ENCODE assay signal across 13 mouse cellular contexts in the genomic region with DNA sequence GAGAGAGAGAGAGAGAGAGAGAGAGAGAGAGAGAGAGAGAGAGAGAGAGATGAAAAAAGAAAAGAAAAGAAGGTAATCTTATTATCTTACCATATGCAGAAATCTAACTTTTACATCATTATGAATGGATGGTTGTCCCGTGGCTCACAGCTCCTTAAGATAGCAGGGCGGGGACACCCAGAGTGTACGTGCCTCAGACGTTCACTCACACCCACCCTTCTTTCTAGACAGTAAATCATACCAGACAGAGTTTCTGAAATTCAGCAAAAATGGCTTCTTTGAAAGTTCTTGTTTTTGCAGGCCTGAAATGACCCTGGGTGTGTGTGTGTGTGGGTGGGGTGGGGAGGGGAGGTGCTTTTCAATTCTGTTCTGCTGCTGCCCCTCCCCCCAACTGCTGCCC. TPM values are rescaled to one million over a fixed set of nuclear protein-coding genes. Genes with fewer than 3 reads are reported as not detected.
DNase-seq lines count a peak whose midpoint lies in the region; ATAC-seq and TF ChIP-seq lines count a peak whose summit lies in the region.
"Had no signal": no experiment of that assay in that cellular context is flagged by ENCODE, and none has a peak within 500 bp of the region (broad histone marks: within the 10 kb centered on the region; RNA-seq: fewer than 3 reads in every experiment).

No protein-coding gene starts in this region.

- H3K4me3 ChIP-seq in embryonic facial prominence, embryonic 12.5 days, result no peak overlapping the region
- no peak overlapping the region for H3K4me3 ChIP-seq in embryonic facial prominence, embryonic 10.5 days
- H3K4me3 ChIP-seq in kidney, adult 2 months (ENCODE audit: insufficient read depth, low read depth, low read length), result no peak overlapping the region
- peak overlapping the region; percentile 54 for H3K4me3 ChIP-seq in limb, embryonic 14.5 days (replicated peaks; ENCODE audit: low read length)
- no peak overlapping the region for H3K4me3 ChIP-seq in layer of hippocampus, adult 2 months
- no peak overlapping the region for H3K4me3 ChIP-seq in neural tube, embryonic 15.5 days (replicated peaks)
- H3K4me3 ChIP-seq: forebrain, embryonic 10.5 days had no signal

- no peak overlapping the region for H3K4me2 ChIP-seq in embryonic facial prominence, embryonic 12.5 days (replicated peaks)
- H3K4me2 ChIP-seq in limb, embryonic 14.5 days (replicated peaks; ENCODE audit: low read depth, low read length, severe bottlenecking), result peak overlapping the region; percentile 64
- H3K4me2 ChIP-seq in neural tube, embryonic 15.5 days, result no peak overlapping the region
- H3K4me2 ChIP-seq: liver, embryonic 11.5 days had no signal

- H3K36me3 ChIP-seq in embryonic facial prominence, embryonic 12.5 days, result no peaks in the 10 kb centered on the region
- H3K36me3 ChIP-seq in embryonic facial prominence, embryonic 10.5 days (replicated peaks), result no peaks in the 10 kb centered on the region
- no peaks in the 10 kb centered on the region for H3K36me3 ChIP-seq in kidney, adult 2 months (ENCODE audit: control insufficient read depth, insufficient read depth, low read length)
- peaks cover 11% of the 10 kb centered on the region; the same call in 1 of the 2 replicates for H3K36me3 ChIP-seq in limb, embryonic 14.5 days (ENCODE audit: control insufficient read depth, insufficient read depth, low read length)
- no peaks in the 10 kb centered on the region for H3K36me3 ChIP-seq in neural tube, embryonic 15.5 days
- H3K36me3 ChIP-seq: forebrain, embryonic 10.5 days had no signal

- H3K9me3 ChIP-seq in embryonic facial prominence, embryonic 12.5 days, result no peaks in the 10 kb centered on the region
- H3K9me3 ChIP-seq in embryonic facial prominence, embryonic 10.5 days, result no peaks in the 10 kb centered on the region
- no peaks in the 10 kb centered on the region for H3K9me3 ChIP-seq in limb, embryonic 14.5 days (ENCODE audit: control insufficient read depth, low read length)
- no peaks in the 10 kb centered on the region for H3K9me3 ChIP-seq in neural tube, embryonic 15.5 days (replicated peaks)
- H3K9me3 ChIP-seq: forebrain, embryonic 10.5 days; megakaryocyte, embryonic 14.5 days had no signal

- peak overlapping the region; percentile 77; the same call in 1 of the 2 replicates for H3K27ac ChIP-seq in embryonic facial prominence, embryonic 12.5 days
- H3K27ac ChIP-seq in embryonic facial prominence, embryonic 10.5 days (replicated peaks), result no peak overlapping the region
- peak overlapping the region; percentile 59 for H3K27ac ChIP-seq in kidney, adult 2 months (ENCODE audit: insufficient read depth, low read depth, low read length)
- no peak overlapping the region for H3K27ac ChIP-seq in limb, embryonic 14.5 days (replicated peaks; ENCODE audit: low read depth, low read length)
- H3K27ac ChIP-seq in layer of hippocampus, adult 2 months, result no peak overlapping the region
- H3K27ac ChIP-seq in neural tube, embryonic 15.5 days (replicated peaks), result no peak overlapping the region

- H3K27me3 ChIP-seq in embryonic facial prominence, embryonic 12.5 days, result no peaks in the 10 kb centered on the region
- no peaks in the 10 kb centered on the region for H3K27me3 ChIP-seq in embryonic facial prominence, embryonic 10.5 days (replicated peaks; ENCODE audit: low read depth, poor library complexity, severe bottlenecking)
- H3K27me3 ChIP-seq in kidney, adult 2 months (replicated peaks; ENCODE audit: control insufficient read depth, insufficient read depth, low read length), result no peaks in the 10 kb centered on the region
- H3K27me3 ChIP-seq in limb, embryonic 14.5 days (ENCODE audit: control insufficient read depth, insufficient read depth, low read length), result no peaks in the 10 kb centered on the region
- no peaks in the 10 kb centered on the region for H3K27me3 ChIP-seq in neural tube, embryonic 15.5 days (replicated peaks)
- H3K27me3 ChIP-seq: Patski had no signal

- no peak overlapping the region for H3K9ac ChIP-seq in embryonic facial prominence, embryonic 12.5 days
- no peak overlapping the region for H3K9ac ChIP-seq in limb, embryonic 14.5 days (ENCODE audit: low read depth, low read length, severe bottlenecking)
- H3K9ac ChIP-seq in neural tube, embryonic 15.5 days (replicated peaks), result no peak overlapping the region

- no peak for ATAC-seq in embryonic facial prominence, embryonic 12.5 days (ENCODE audit: insufficient number of reproducible peaks, insufficient read depth, low FRiP score, low TSS enrichment)
- ATAC-seq in limb, embryonic 14.5 days (ENCODE audit: low FRiP score, low read depth), result no peak
- ATAC-seq in neural tube, embryonic 15.5 days (ENCODE audit: low FRiP score), result no peak
- ATAC-seq: Patski had no signal

- H3K4me1 ChIP-seq in embryonic facial prominence, embryonic 12.5 days, result peaks cover 33% of the 10 kb centered on the region
- peaks cover 61% of the 10 kb centered on the region for H3K4me1 ChIP-seq in embryonic facial prominence, embryonic 10.5 days
- peaks cover 18% of the 10 kb centered on the region for H3K4me1 ChIP-seq in kidney, adult 2 months (ENCODE audit: control insufficient read depth, insufficient read depth, low read length)
- H3K4me1 ChIP-seq in limb, embryonic 14.5 days (ENCODE audit: control insufficient read depth, insufficient read depth, low read length), result peaks cover 45% of the 10 kb centered on the region
- peaks cover 25% of the 10 kb centered on the region for H3K4me1 ChIP-seq in neural tube, embryonic 15.5 days

- WGBS in embryonic facial prominence, embryonic 12.5 days, result 69% methylated on average over 4 of the region's 4 CpGs
- WGBS in embryonic facial prominence, embryonic 10.5 days, result 90% methylated on average over 4 of the region's 4 CpGs
- 51% methylated on average over 4 of the region's 4 CpGs for WGBS in kidney, adult 2 months
- 45% methylated on average over 4 of the region's 4 CpGs for WGBS in limb, embryonic 14.5 days
- WGBS in neural tube, embryonic 15.5 days, result 80% methylated on average over 4 of the region's 4 CpGs

- TF ChIP-seq POLR2A in kidney, adult 2 months (IDR thresholded peaks at IDR 0.05; ENCODE audit: low read depth, low read length), result no peak
- TF ChIP-seq POLR2A in limb, embryonic 14.5 days (IDR thresholded peaks at IDR 0.05; ENCODE audit: borderline replicate concordance, extremely low read depth, insufficient read depth, insufficient read length), result no peak

- no peak for DNase-seq in embryonic facial prominence, embryonic 10.5 days (ENCODE audit: low spot score)
- DNase-seq in kidney, adult 2 months, result no peak
- no peak for DNase-seq in kidney, adult 18-20 months
- DNase-seq in CD4-positive helper T cell, adult 2 months (ENCODE audit: low read depth, low spot score), result peak; percentile 37
- no peak for DNase-seq in limb, embryonic 14.5 days (ENCODE audit: low spot score)
- no peak for DNase-seq in layer of hippocampus, adult 2 months (ENCODE audit: low spot score in 2 of 2)

- no peak for TF ChIP-seq CTCF in kidney, adult 2 months (conservative IDR thresholded peaks at IDR 0.05; ENCODE audit: insufficient read depth, insufficient read length, low read depth, low read length)
- TF ChIP-seq CTCF in layer of hippocampus, adult 2 months (conservative IDR thresholded peaks at IDR 0.05), result no peak

RNA-seq across cellular contexts. Expression of gene Emp1, which starts 3.3 kb away (rescaled TPM):
- 28.8 and 30.4 TPM in 2 replicates for polyA plus RNA-seq in embryonic facial prominence, embryonic 12.5 days (2016; fragmentation: Nextera tagmentation; extraction: Ambion mirVana)
- 4.3 and 7.7 TPM in 2 replicates for polyA plus RNA-seq in embryonic facial prominence, embryonic 10.5 days (2016; fragmentation: Nextera tagmentation; extraction: Ambion mirVana)
- polyA plus RNA-seq in kidney, adult 2 months (2012; rRNA removed), result 56.0 and 66.3 TPM in 2 replicates
- polyA plus RNA-seq in limb, embryonic 14.5 days (2012; rRNA removed), result 366 and 528 TPM in 2 replicates
- polyA plus RNA-seq in limb, embryonic 14.5 days (2014; fragmentation: Nextera tagmentation; extraction: Ambion mirVana), result 91.7 and 98.9 TPM in 2 replicates
- 1 to 10 TPM; 2.0 to 2.8 TPM for total RNA-seq in layer of hippocampus, adult 2 months (2021)
- polyA plus RNA-seq in neural tube, embryonic 15.5 days (2015; fragmentation: Nextera tagmentation; extraction: Ambion mirVana), result 12.3 and 19.4 TPM in 2 replicates

RNA-seq across cellular contexts. Expression of gene Pbp2, which starts 55.4 kb away (rescaled TPM):
- not detected in 2 replicates for polyA plus RNA-seq in embryonic facial prominence, embryonic 12.5 days (2016; fragmentation: Nextera tagmentation; extraction: Ambion mirVana)
- not detected in 2 replicates for polyA plus RNA-seq in embryonic facial prominence, embryonic 10.5 days (2016; fragmentation: Nextera tagmentation; extraction: Ambion mirVana)
- polyA plus RNA-seq in kidney, adult 2 months (2012; rRNA removed), result 0.16 TPM in 1 of 2 replicates, not detected in the other
- polyA plus RNA-seq in limb, embryonic 14.5 days (2012; rRNA removed), result 0.34 and 0.46 TPM in 2 replicates
- 0.29 and 0.46 TPM in 2 replicates for polyA plus RNA-seq in limb, embryonic 14.5 days (2014; fragmentation: Nextera tagmentation; extraction: Ambion mirVana)
- total RNA-seq in layer of hippocampus, adult 2 months (2021), result under 1 TPM in 1 of 2 experiments, not detected in 1; 0.27 TPM
- polyA plus RNA-seq in neural tube, embryonic 15.5 days (2015; fragmentation: Nextera tagmentation; extraction: Ambion mirVana), result 0.14 TPM in 1 of 2 replicates, not detected in the other
- total RNA-seq: adrenal gland, adult 2 months had no signal
- polyA plus RNA-seq: adrenal gland, adult 2 months; forebrain, embryonic 10.5 days; liver, embryonic 11.5 days; Patski had no signal

Comparison
In these comparisons a context has a peak if more than half of its experiments do, and no peak if none do; other contexts are left out.
1. H3K27ac ChIP-seq: peak in embryonic facial prominence, embryonic 12.5 days (single experiment) and kidney, adult 2 months (single experiment); none in embryonic facial prominence, embryonic 10.5 days (single experiment), limb, embryonic 14.5 days (single experiment), layer of hippocampus, adult 2 months (single experiment) and neural tube, embryonic 15.5 days (single experiment).